8 mouse cellular contexts compared by ENCODE assay signal in the genomic region with DNA sequence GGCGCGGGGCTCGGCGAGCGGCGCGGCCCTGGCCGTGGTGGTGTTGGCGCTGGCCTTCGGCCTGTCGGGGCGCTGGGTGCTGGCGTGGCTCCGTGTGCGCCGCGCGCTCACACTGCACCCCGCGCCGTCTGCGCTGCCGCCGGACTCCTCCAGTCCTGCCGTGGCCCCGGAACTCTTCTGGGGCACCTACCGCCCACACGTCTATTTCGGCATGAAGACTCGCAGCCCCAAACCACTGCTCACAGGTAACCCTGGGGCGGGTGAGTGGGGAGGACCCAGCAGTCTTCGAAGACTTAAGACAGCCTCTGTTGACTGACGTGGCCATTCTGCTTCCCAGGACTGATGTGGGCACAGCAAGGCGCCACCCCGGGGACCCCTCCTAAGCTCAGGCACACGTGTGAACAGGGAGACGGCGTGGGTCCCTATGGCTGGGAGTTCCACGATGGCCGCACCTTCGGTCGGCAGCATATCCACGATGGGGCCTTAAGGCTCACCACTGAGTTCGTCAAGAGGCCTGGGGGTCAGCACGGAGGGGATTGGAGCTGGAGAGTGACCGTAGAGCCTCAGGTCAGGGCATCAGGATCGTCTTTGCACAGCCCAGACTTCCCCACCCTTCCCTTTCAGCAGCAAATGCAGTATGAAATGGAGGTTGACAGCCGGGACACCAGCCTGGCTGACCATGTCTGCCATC. TPM values are rescaled to one million over a fixed set of nuclear protein-coding genes. Genes with fewer than 3 reads are reported as not detected.
A peak's percentile ranks its signal among the peaks of the same experiment; 100 is the strongest.
DNase-seq lines count a peak whose midpoint lies in the region; ATAC-seq and TF ChIP-seq lines count a peak whose summit lies in the region.

No protein-coding gene starts in this region.

- WGBS in liver, adult 2 months: 2% methylated on average over 47 of the region's 48 CpGs
- WGBS in hindbrain, embryonic 10.5 days: 2% methylated on average over 48 of the region's 48 CpGs

- H3K27me3 ChIP-seq in liver, adult 2 months (ENCODE audit: control insufficient read depth, insufficient read depth, low read length): no peaks in the 10 kb centered on the region
- no peaks in the 10 kb centered on the region for H3K27me3 ChIP-seq in hindbrain, embryonic 10.5 days (ENCODE audit: insufficient read depth, poor library complexity, severe bottlenecking)
- no peaks in the 10 kb centered on the region for H3K27me3 ChIP-seq in megakaryocyte, embryonic 14.5 days (replicated peaks)

- no peak for ATAC-seq in monocyte, adult 5-6 weeks (replicated peaks; ENCODE audit: insufficient number of reproducible peaks, low FRiP score, low TSS enrichment, poor library complexity, severe bottlenecking)

- peak overlapping the region; percentile 32 for H3K27ac ChIP-seq in liver, adult 2 months (replicated peaks; ENCODE audit: insufficient read depth, low read depth, low read length)
- no peak overlapping the region for H3K27ac ChIP-seq in brown adipose tissue, adult 24 weeks (replicated peaks; ENCODE audit: low read depth, low read length)
- H3K27ac ChIP-seq in hindbrain, embryonic 10.5 days: peak overlapping the region; percentile 92

- no peak for TF ChIP-seq CTCF in liver, adult 2 months (IDR thresholded peaks at IDR 0.05; ENCODE audit: low read depth, low read length)

- no peaks in the 10 kb centered on the region for H3K36me3 ChIP-seq in liver, adult 2 months (ENCODE audit: control insufficient read depth, insufficient read depth, low read length)
- peaks cover 42% of the 10 kb centered on the region for H3K36me3 ChIP-seq in hindbrain, embryonic 10.5 days
- peaks cover 52% of the 10 kb centered on the region for H3K36me3 ChIP-seq in megakaryocyte, embryonic 14.5 days (replicated peaks; ENCODE audit: low read length)

- H3K9me3 ChIP-seq in hindbrain, embryonic 10.5 days: no peaks in the 10 kb centered on the region
- H3K9me3 ChIP-seq in megakaryocyte, embryonic 14.5 days: no peaks in the 10 kb centered on the region

- H3K79me2 ChIP-seq in liver, adult 2 months (ENCODE audit: control insufficient read depth, insufficient read depth, low read length): peaks cover 4% of the 10 kb centered on the region; the same call in 1 of the 2 replicates

- H3K4me3 ChIP-seq in liver, adult 2 months (ENCODE audit: insufficient read depth, low read depth, low read length): peak overlapping the region; percentile 93
- peak overlapping the region; percentile 89 for H3K4me3 ChIP-seq in brown adipose tissue, adult 24 weeks (ENCODE audit: insufficient read depth, low read depth, low read length)
- peak overlapping the region; percentile 89 for H3K4me3 ChIP-seq in hindbrain, embryonic 10.5 days
- peak overlapping the region; percentile 97 for H3K4me3 ChIP-seq in megakaryocyte, embryonic 14.5 days (replicated peaks)

- no peak for DNase-seq in liver, adult 2 months (ENCODE audit: extremely low read depth, low read depth, low spot score)
- DNase-seq in liver: no peak
- DNase-seq in hindbrain, embryonic 10.5 days (ENCODE audit: low spot score): no peak
- DNase-seq in embryo, embryonic 10 days (ENCODE audit: low spot score): no peak
- DNase-seq in right cerebral cortex, postnatal 14 days: no peak

- H3K9ac ChIP-seq in liver, adult 2 months (ENCODE audit: low read depth, low read length): peak overlapping the region; percentile 93

- no peak for TF ChIP-seq POLR2A in liver, adult 2 months (IDR thresholded peaks at IDR 0.05; ENCODE audit: extremely low read depth, insufficient read depth, low read length)

- peaks cover 20% of the 10 kb centered on the region for H3K4me1 ChIP-seq in liver, adult 2 months (ENCODE audit: control insufficient read depth, insufficient read depth, low read length)
- peaks cover 8% of the 10 kb centered on the region; the same call in 1 of the 2 replicates for H3K4me1 ChIP-seq in brown adipose tissue, adult 24 weeks (ENCODE audit: control insufficient read depth, insufficient read depth, insufficient read length, low read length)
- H3K4me1 ChIP-seq in hindbrain, embryonic 10.5 days (replicated peaks): peaks cover 59% of the 10 kb centered on the region
- H3K4me1 ChIP-seq in megakaryocyte, embryonic 14.5 days: peaks cover 86% of the 10 kb centered on the region

RNA-seq across cellular contexts. Expression of a gene that starts 0.5 kb away (rescaled TPM):
- 28.2 and 38.7 TPM in 2 replicates for total RNA-seq in liver, adult 2 months (2014; rRNA removed)
- polyA plus RNA-seq in liver, adult 2 months (2012; rRNA removed): 51.3 and 66.1 TPM in 2 replicates
- 6.0 and 6.2 TPM in 2 replicates for polyA plus RNA-seq in brown adipose tissue, adult 24 weeks (2012; ENCODE audit: insufficient read depth, insufficient read length, missing spikeins)
- 37.9 and 40.0 TPM in 2 replicates for polyA plus RNA-seq in hindbrain, embryonic 10.5 days (2016; fragmentation: Nextera tagmentation; extraction: Ambion mirVana)
- 76.1 and 165 TPM in 2 replicates for polyA plus RNA-seq in megakaryocyte, embryonic 14.5 days (2012; ENCODE audit: insufficient read depth, low replicate concordance)
- 24.8 to 42.1 TPM (median 28.8 TPM) in 3 replicates for total RNA-seq in monocyte, adult 5-6 weeks (2017)

RNA-seq across cellular contexts. Expression of a gene that starts 5.5 kb away (rescaled TPM):
- total RNA-seq in liver, adult 2 months (2014; rRNA removed): 39.5 and 48.3 TPM in 2 replicates
- 85.1 and 112 TPM in 2 replicates for polyA plus RNA-seq in liver, adult 2 months (2012; rRNA removed)
- 62.1 and 70.3 TPM in 2 replicates for polyA plus RNA-seq in brown adipose tissue, adult 24 weeks (2012; ENCODE audit: insufficient read depth, insufficient read length, missing spikeins)
- polyA plus RNA-seq in hindbrain, embryonic 10.5 days (2016; fragmentation: Nextera tagmentation; extraction: Ambion mirVana): 157 and 245 TPM in 2 replicates
- 86.6 and 121 TPM in 2 replicates for polyA plus RNA-seq in megakaryocyte, embryonic 14.5 days (2012; ENCODE audit: insufficient read depth, low replicate concordance)
- 45.0 to 60.1 TPM (median 53.4 TPM) in 3 replicates for total RNA-seq in monocyte, adult 5-6 weeks (2017)

RNA-seq across cellular contexts. Expression of a gene that starts 7.0 kb away (rescaled TPM):
- total RNA-seq in liver, adult 2 months (2014; rRNA removed): 66.0 and 78.2 TPM in 2 replicates
- polyA plus RNA-seq in liver, adult 2 months (2012; rRNA removed): 73.8 and 80.0 TPM in 2 replicates
- 172 and 202 TPM in 2 replicates for polyA plus RNA-seq in brown adipose tissue, adult 24 weeks (2012; ENCODE audit: insufficient read depth, insufficient read length, missing spikeins)
- polyA plus RNA-seq in hindbrain, embryonic 10.5 days (2016; fragmentation: Nextera tagmentation; extraction: Ambion mirVana): 151 and 154 TPM in 2 replicates
- polyA plus RNA-seq in megakaryocyte, embryonic 14.5 days (2012; ENCODE audit: insufficient read depth, low replicate concordance): 9.6 and 78.7 TPM in 2 replicates
- total RNA-seq in monocyte, adult 5-6 weeks (2017): 4.4 to 38.2 TPM (median 19.3 TPM) in 3 replicates

RNA-seq across cellular contexts. Expression of a gene that starts 9.4 kb away (rescaled TPM):
- total RNA-seq in liver, adult 2 months (2014; rRNA removed): 9.5 and 10.3 TPM in 2 replicates
- polyA plus RNA-seq in liver, adult 2 months (2012; rRNA removed): 23.8 and 26.5 TPM in 2 replicates
- 8.7 and 13.1 TPM in 2 replicates for polyA plus RNA-seq in brown adipose tissue, adult 24 weeks (2012; ENCODE audit: insufficient read depth, insufficient read length, missing spikeins)
- polyA plus RNA-seq in hindbrain, embryonic 10.5 days (2016; fragmentation: Nextera tagmentation; extraction: Ambion mirVana): 19.8 and 22.8 TPM in 2 replicates
- polyA plus RNA-seq in megakaryocyte, embryonic 14.5 days (2012; ENCODE audit: insufficient read depth, low replicate concordance): 201 and 370 TPM in 2 replicates
- total RNA-seq in monocyte, adult 5-6 weeks (2017): 25.0 to 53.9 TPM (median 41.3 TPM) in 3 replicates

RNA-seq across cellular contexts. Expression of a gene that starts 14.4 kb away (rescaled TPM):
- 1.4 and 1.8 TPM in 2 replicates for total RNA-seq in liver, adult 2 months (2014; rRNA removed)
- 2.0 and 2.5 TPM in 2 replicates for polyA plus RNA-seq in liver, adult 2 months (2012; rRNA removed)
- polyA plus RNA-seq in brown adipose tissue, adult 24 weeks (2012; ENCODE audit: insufficient read depth, insufficient read length, missing spikeins): not detected in 2 replicates
- polyA plus RNA-seq in hindbrain, embryonic 10.5 days (2016; fragmentation: Nextera tagmentation; extraction: Ambion mirVana): 2.2 and 3.2 TPM in 2 replicates
- polyA plus RNA-seq in megakaryocyte, embryonic 14.5 days (2012; ENCODE audit: insufficient read depth, low replicate concordance): 0.99 and 2.7 TPM in 2 replicates
- 2.5 to 5.5 TPM (median 2.6 TPM) in 3 replicates for total RNA-seq in monocyte, adult 5-6 weeks (2017)
